Mouse (Mus musculus) forebrain, postnatal 0 days (tissue): ENCODE data around the gene Ncor2. TPM values are rescaled to one million over a fixed set of nuclear protein-coding genes. Genes with fewer than 3 reads are reported as not detected.

ENCODE experiments used
- ATAC-seq: fragments of 200-750 bp; cut with Nextera tagmentation; 2 replicates; pipeline ENCODE4 v1.8.0; 2017; ENCODE audit warnings: mild to moderate bottlenecking, moderate library complexity
- DNase-seq: peaks from one replicate; pipeline ENCODE4 v3.0.0-alpha.2; 2015
- H3K27ac ChIP-seq: fragments of 300-500 bp; sonication (generic); 2 replicates; pipeline ENCODE4 v1.5.1; 2014; ENCODE audit warnings: low read depth, mild to moderate bottlenecking, antibody characterized with exemption, low read length, moderate library complexity, mixed read lengths
- H3K27me3 ChIP-seq: fragments of 300-500 bp; sonication (generic); 2 replicates; pipeline ENCODE4 v1.6.1; 2014; ENCODE audit warnings: mild to moderate bottlenecking, low read length, mixed read lengths; ENCODE audit not compliant: insufficient read depth
- H3K36me3 ChIP-seq: fragments of 300-500 bp; sonication (generic); 2 replicates; pipeline ENCODE4 v1.6.1; 2014; ENCODE audit warnings: mild to moderate bottlenecking, moderate library complexity; ENCODE audit not compliant: insufficient read depth
- H3K4me1 ChIP-seq: fragments of 300-500 bp; sonication (generic); 2 replicates; pipeline ENCODE4 v1.6.1; 2014; ENCODE audit warnings: antibody characterized with exemption; ENCODE audit not compliant: insufficient read depth
- H3K4me2 ChIP-seq: fragments of 300-500 bp; sonication (generic); 2 replicates; pipeline ENCODE4 v1.6.1; 2014; ENCODE audit warnings: low read depth, mild to moderate bottlenecking, moderate library complexity
- H3K4me3 ChIP-seq: fragments of 300-500 bp; sonication (generic); 2 replicates; pipeline ENCODE4 v1.5.1; 2014; ENCODE audit warnings: low read depth, low read length, mixed read lengths
- H3K9ac ChIP-seq: fragments of 300-500 bp; sonication (generic); 2 replicates; pipeline ENCODE4 v1.6.1; 2014; ENCODE audit warnings: mild to moderate bottlenecking
- H3K9me3 ChIP-seq: fragments of 300-500 bp; sonication (generic); 2 replicates; pipeline ENCODE4 v1.6.1; 2016; ENCODE audit warnings: low read length
- CTCF ChIP-seq: sonication (generic); IDR thresholded peaks from 2 replicates; pipeline ENCODE4 v1.5.1; 2016; ENCODE audit warnings: antibody characterized with exemption, control low read depth, low read depth
- WGBS: fragments of 180-500 bp; shearing (Covaris S2); extraction: QIAGEN DNeasy Blood & Tissue Kit; methylation state at CpG from one replicate; pipeline ENCODE4 v1.1.7; 2014; 5-methylcytosine and 5-hydroxymethylcytosine counted together
- polyA plus RNA-seq: library from polyadenylated mRNA; unstranded; fragments of >200 nt; fragmentation: Nextera tagmentation; extraction: Ambion mirVana; gene quantifications from 2 replicates; pipeline ENCODE4 v1.2.1, GENCODE M21; 2015
- total RNA-seq: library from RNA; depleted of rRNA; stranded (reverse); fragments of >200 nt; gene quantifications from 2 replicates; pipeline ENCODE4 v1.2.3, GENCODE M21; 2014

Gene Ncor2
- total and polyA plus RNA-seq, 2 experiments from 2014 or later, result 12.7 to 16.8 TPM

GRCm38 (mm10) chr5:125056696-125057554, 122.1 kb downstream of the Ncor2 start:
- Histone ChIP-seq H3K9ac (peak overlapping the region; percentile 62; the same call in 1 of the 2 replicates), H3K27ac (0 out of 2 replicates have a peak overlapping the region, but pooled peaks have one; percentile 78), H3K9me3 (no peaks in the 10 kb centered on the region), H3K27me3 (no peaks in the 10 kb centered on the region), H3K4me1 (peaks cover 5% of the 10 kb centered on the region), H3K4me2 (peak overlapping the region; percentile 69), H3K4me3 (peak overlapping the region; percentile 31), H3K36me3 (peaks cover 13% of the 10 kb centered on the region; the same call in 1 of the 2 replicates)
- WGBS, result 16% methylated on average over 19 of the region's 19 CpGs
- no peak for ATAC-seq
- no peak for DNase-seq
- no peak for TF ChIP-seq CTCF

- WGBS, result 23% methylated on average over 6 of the region's 6 CpGs
- Histone ChIP-seq H3K4me1 (peaks cover 5% of the 10 kb centered on the region), H3K27ac (no peak overlapping the region), H3K9me3 (no peaks in the 10 kb centered on the region), H3K4me3 (no peak overlapping the region), H3K9ac (no peak overlapping the region), H3K36me3 (peaks cover 13% of the 10 kb centered on the region; the same call in 1 of the 2 replicates), H3K27me3 (no peaks in the 10 kb centered on the region), H3K4me2 (peak overlapping the region; percentile 69)
- no peak for ATAC-seq
- peak; percentile 33 for DNase-seq
- TF ChIP-seq CTCF, result no peak
Measured at GRCm38 (mm10) chr5:125056331-125056695, 122.7 kb downstream of the Ncor2 start.

GRCm38 (mm10) chr5:125055901-125056300, 123.1 kb downstream of the Ncor2 start:
- H3K4me2 ChIP-seq, result no peak overlapping the region
- no peak overlapping the region for H3K9ac ChIP-seq
- DNase-seq, result no peak
- peaks cover 5% of the 10 kb centered on the region for H3K4me1 ChIP-seq
- TF ChIP-seq CTCF, result no peak
- no peaks in the 10 kb centered on the region for H3K27me3 ChIP-seq
- no peak for ATAC-seq
- peaks cover 15% of the 10 kb centered on the region; the same call in 1 of the 2 replicates for H3K36me3 ChIP-seq
- H3K4me3 ChIP-seq, result no peak overlapping the region
- no peak overlapping the region for H3K27ac ChIP-seq
- no peaks in the 10 kb centered on the region for H3K9me3 ChIP-seq
- WGBS, result 68% methylated on average over 8 of the region's 8 CpGs

DNA sequence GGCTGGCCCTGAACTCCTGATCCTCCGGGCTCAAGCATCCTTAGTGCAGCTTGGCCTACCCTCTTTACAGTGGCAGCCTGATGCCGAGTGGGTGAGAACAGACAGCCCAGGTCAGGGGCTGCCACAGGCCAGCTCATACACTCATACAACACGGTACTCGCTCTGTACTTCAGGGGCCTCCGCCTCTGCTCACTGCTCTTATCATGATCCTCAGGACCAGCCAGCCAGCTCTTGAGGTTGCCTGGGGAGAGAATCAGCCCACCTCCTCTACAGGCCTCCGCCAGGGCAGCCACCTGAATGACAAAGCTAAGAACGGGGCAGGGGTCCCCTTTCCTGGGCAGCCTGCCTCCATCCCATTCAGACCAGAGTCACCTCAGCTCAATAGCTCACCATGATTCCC, 125.4 kb downstream of the Ncor2 start:
- no peaks in the 10 kb centered on the region for H3K9me3 ChIP-seq
- H3K27me3 ChIP-seq, result no peaks in the 10 kb centered on the region
- WGBS, result 70% methylated on average over 7 of the region's 7 CpGs
- no peak for TF ChIP-seq CTCF
- peaks cover 5% of the 10 kb centered on the region for H3K4me1 ChIP-seq
- ATAC-seq, result no peak
- H3K36me3 ChIP-seq, result peaks cover 37% of the 10 kb centered on the region
- DNase-seq, result no peak
- no peak overlapping the region for H3K27ac ChIP-seq
- no peak overlapping the region for H3K9ac ChIP-seq
- no peak overlapping the region for H3K4me2 ChIP-seq
- no peak overlapping the region for H3K4me3 ChIP-seq

- DNase-seq, result peak; percentile 61
- Histone ChIP-seq H3K27ac (peak overlapping the region; percentile 35; the same call in 1 of the 2 replicates), H3K4me1 (peaks cover 3% of the 10 kb centered on the region)
Measured at GRCm38 (mm10) chr5:125052603-125053488, 126.2 kb downstream of the Ncor2 start.

DNA sequence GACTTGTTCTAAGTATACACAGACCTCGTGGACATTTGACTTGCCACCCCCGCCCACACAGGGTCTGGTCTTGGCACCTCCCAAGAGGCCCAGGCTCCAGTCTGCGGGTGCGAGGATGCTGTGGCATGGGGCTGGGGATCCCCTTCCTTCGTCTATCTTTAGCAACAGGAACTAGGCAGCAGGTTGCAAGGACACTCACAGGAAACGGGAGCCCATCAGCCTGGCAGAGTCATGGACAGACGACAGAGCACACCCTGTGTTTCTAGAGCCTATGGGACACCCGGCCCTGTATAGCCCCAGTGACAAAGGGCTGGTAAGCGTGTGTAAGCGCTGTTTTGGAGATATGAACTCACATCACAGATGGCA, 126.8 kb downstream of the Ncor2 start:
- H3K36me3 ChIP-seq, result peaks cover 52% of the 10 kb centered on the region
- TF ChIP-seq CTCF, result no peak
- H3K9me3 ChIP-seq, result no peaks in the 10 kb centered on the region
- H3K9ac ChIP-seq, result no peak overlapping the region
- no peaks in the 10 kb centered on the region for H3K4me1 ChIP-seq
- 70% methylated on average over 10 of the region's 10 CpGs for WGBS
- peak overlapping the region; percentile 35; the same call in 1 of the 2 replicates for H3K27ac ChIP-seq
- no peaks in the 10 kb centered on the region for H3K27me3 ChIP-seq
- no peak for ATAC-seq
- H3K4me2 ChIP-seq, result no peak overlapping the region
- no peak overlapping the region for H3K4me3 ChIP-seq
- no peak for DNase-seq

More at GRCm38 (mm10) chr5:125052603-125053488, 126.2 kb downstream of the Ncor2 start:
- Histone ChIP-seq H3K9ac (no peak overlapping the region), H3K4me2 (no peak overlapping the region), H3K4me3 (no peak overlapping the region), H3K9me3 (no peaks in the 10 kb centered on the region), H3K27me3 (no peaks in the 10 kb centered on the region), H3K36me3 (peaks cover 45% of the 10 kb centered on the region)
- ATAC-seq, result peak; percentile 80
- no peak for TF ChIP-seq CTCF
- WGBS, result 68% methylated on average over 23 of the region's 23 CpGs

- no peak for TF ChIP-seq CTCF
- ATAC-seq, result no peak
- WGBS, result 95% methylated on average over 4 of the region's 4 CpGs
- Histone ChIP-seq H3K27ac (no peak overlapping the region), H3K9me3 (no peaks in the 10 kb centered on the region), H3K4me1 (no peaks in the 10 kb centered on the region), H3K4me3 (no peak overlapping the region), H3K27me3 (no peaks in the 10 kb centered on the region), H3K4me2 (no peak overlapping the region), H3K9ac (no peak overlapping the region), H3K36me3 (peaks cover 70% of the 10 kb centered on the region)
- no peak for DNase-seq
Measured at GRCm38 (mm10) chr5:125049481-125049880, 129.5 kb downstream of the Ncor2 start.
